8 mouse cellular contexts compared by ENCODE assay signal in the genomic region with DNA sequence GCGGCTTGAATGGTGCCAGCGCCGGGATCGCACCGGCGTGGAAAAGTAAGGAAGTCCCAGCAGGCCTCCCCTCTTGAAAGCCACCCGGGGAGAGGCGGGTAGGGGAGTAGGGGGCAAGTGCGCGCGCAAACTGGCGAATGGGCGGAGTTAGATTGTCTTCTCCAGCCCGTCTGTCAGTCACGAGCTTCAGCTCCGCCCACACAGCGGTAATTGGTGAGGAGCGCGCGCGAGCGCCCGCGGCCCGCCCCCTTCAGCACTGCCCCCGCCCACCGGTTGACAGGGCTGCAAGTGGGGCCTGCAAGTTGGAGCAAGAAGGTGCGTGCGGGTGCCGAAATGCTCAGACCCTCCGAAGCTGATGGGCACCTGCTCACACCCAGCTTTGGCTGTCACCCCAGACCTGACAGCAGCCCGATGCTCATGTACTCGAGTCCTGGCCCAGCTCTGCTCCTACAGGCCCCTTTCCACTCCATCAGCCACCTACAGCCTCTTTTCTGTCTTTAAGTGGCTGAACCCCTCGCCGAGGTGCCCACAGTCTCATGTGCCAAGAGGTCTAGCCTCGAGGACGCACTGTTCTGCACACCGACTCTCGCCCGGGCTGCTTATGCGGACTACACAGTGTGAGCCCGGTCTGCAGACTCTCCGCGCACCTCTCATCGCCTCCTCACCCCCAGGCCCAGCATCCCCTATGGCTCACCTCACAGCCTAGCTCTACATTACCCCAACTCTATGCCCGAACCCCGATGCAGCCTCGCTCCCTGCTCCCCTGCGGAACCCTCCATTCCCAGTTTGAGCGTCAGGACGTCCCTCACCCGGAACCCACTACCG. TPM values are rescaled to one million over a fixed set of nuclear protein-coding genes. Genes with fewer than 3 reads are reported as not detected.
DNase-seq lines count a peak whose midpoint lies in the region; ATAC-seq and TF ChIP-seq lines count a peak whose summit lies in the region.

No protein-coding gene starts in this region.

- 0 out of 2 replicates have a peak, but pooled peaks cover 4% of the 10 kb centered on the region for H3K27me3 ChIP-seq in ES-Bruce4 (ENCODE audit: control insufficient read depth, insufficient read depth, low read length, poor library complexity, severe bottlenecking)
- peaks cover 7% of the 10 kb centered on the region; the same call in 1 of the 2 replicates for H3K27me3 ChIP-seq in forebrain, embryonic 12.5 days
- H3K27me3 ChIP-seq in heart, postnatal 0 days (ENCODE audit: control insufficient read depth, insufficient read depth, low read length): no peaks in the 10 kb centered on the region
- no peaks in the 10 kb centered on the region for H3K27me3 ChIP-seq in liver, embryonic 15.5 days
- no peaks in the 10 kb centered on the region for H3K27me3 ChIP-seq in neural tube, embryonic 11.5 days (ENCODE audit: control insufficient read depth, insufficient read depth, low read length)
- H3K27me3 ChIP-seq in stomach, embryonic 16.5 days (ENCODE audit: control insufficient read depth, insufficient read depth, low read length): no peaks in the 10 kb centered on the region

- no peaks in the 10 kb centered on the region for H3K9me3 ChIP-seq in ES-Bruce4 (replicated peaks; ENCODE audit: control insufficient read depth, insufficient read depth, low read length, poor library complexity, severe bottlenecking)
- no peaks in the 10 kb centered on the region for H3K9me3 ChIP-seq in forebrain, embryonic 12.5 days
- no peaks in the 10 kb centered on the region for H3K9me3 ChIP-seq in heart, postnatal 0 days (replicated peaks; ENCODE audit: control insufficient read depth, low read length)
- no peaks in the 10 kb centered on the region for H3K9me3 ChIP-seq in liver, embryonic 15.5 days (replicated peaks)
- no peaks in the 10 kb centered on the region for H3K9me3 ChIP-seq in neural tube, embryonic 11.5 days (ENCODE audit: control insufficient read depth, low read length)
- H3K9me3 ChIP-seq in stomach, embryonic 16.5 days (replicated peaks; ENCODE audit: control insufficient read depth, low read length): no peaks in the 10 kb centered on the region

- H3K27ac ChIP-seq in ES-Bruce4 (ENCODE audit: insufficient read depth, low read length): no peak overlapping the region
- peak overlapping the region; percentile 79 for H3K27ac ChIP-seq in forebrain, embryonic 12.5 days
- peak overlapping the region; percentile 68 for H3K27ac ChIP-seq in heart, postnatal 0 days (ENCODE audit: low read depth)
- peak overlapping the region; percentile 89 for H3K27ac ChIP-seq in liver, embryonic 15.5 days (replicated peaks)
- peak overlapping the region; percentile 44; the same call in 1 of the 2 replicates for H3K27ac ChIP-seq in neural tube, embryonic 11.5 days (ENCODE audit: low read depth, low read length)
- H3K27ac ChIP-seq in stomach, embryonic 16.5 days (ENCODE audit: low read length): peak overlapping the region; percentile 92

- no peaks in the 10 kb centered on the region for H3K36me3 ChIP-seq in ES-Bruce4 (ENCODE audit: control insufficient read depth, insufficient read depth, low read length, poor library complexity, severe bottlenecking)
- no peaks in the 10 kb centered on the region for H3K36me3 ChIP-seq in forebrain, embryonic 12.5 days (replicated peaks)
- H3K36me3 ChIP-seq in heart, postnatal 0 days (replicated peaks; ENCODE audit: control insufficient read depth, insufficient read depth, low read length): no peaks in the 10 kb centered on the region
- no peaks in the 10 kb centered on the region for H3K36me3 ChIP-seq in liver, embryonic 15.5 days (replicated peaks)
- no peaks in the 10 kb centered on the region for H3K36me3 ChIP-seq in neural tube, embryonic 11.5 days (ENCODE audit: control insufficient read depth, insufficient read depth, low read length)
- no peaks in the 10 kb centered on the region for H3K36me3 ChIP-seq in stomach, embryonic 16.5 days (ENCODE audit: control insufficient read depth, insufficient read depth, low read length)

- peak; percentile 94 for DNase-seq in c-Kit-positive CD71-positive TER-119-positive erythroid progenitor cells, embryonic 14.5 days (ENCODE audit: low spot score)
- peak; percentile 95 for DNase-seq in heart, postnatal 0 days (ENCODE audit: low spot score)
- DNase-seq in kidney, postnatal 36 days: peak; percentile 98 to 99
- DNase-seq in neural tube, embryonic 11.5 days (ENCODE audit: low spot score): peak; percentile 94

- H3K4me1 ChIP-seq in ES-Bruce4 (ENCODE audit: control insufficient read depth, insufficient read depth, low read length): no peaks in the 10 kb centered on the region
- peaks cover 42% of the 10 kb centered on the region for H3K4me1 ChIP-seq in forebrain, embryonic 12.5 days
- peaks cover 7% of the 10 kb centered on the region; the same call in 1 of the 2 replicates for H3K4me1 ChIP-seq in heart, postnatal 0 days (ENCODE audit: control insufficient read depth, insufficient read depth)
- H3K4me1 ChIP-seq in liver, embryonic 15.5 days (replicated peaks): peaks cover 60% of the 10 kb centered on the region
- peaks cover 22% of the 10 kb centered on the region for H3K4me1 ChIP-seq in neural tube, embryonic 11.5 days (ENCODE audit: control insufficient read depth, insufficient read depth, low read length)
- H3K4me1 ChIP-seq in stomach, embryonic 16.5 days (ENCODE audit: control insufficient read depth, insufficient read depth, low read length): peaks cover 35% of the 10 kb centered on the region

- no peak for TF ChIP-seq POLR2A in ES-Bruce4 (IDR thresholded peaks at IDR 0.05; ENCODE audit: insufficient read depth, low read length)

- peak; percentile 88 for ATAC-seq in forebrain, embryonic 12.5 days (ENCODE audit: low FRiP score)
- peak; percentile 90 for ATAC-seq in heart, postnatal 0 days (ENCODE audit: insufficient read depth, low read depth)
- ATAC-seq in liver, embryonic 15.5 days (ENCODE audit: insufficient read depth): peak; percentile 81
- ATAC-seq in neural tube, embryonic 11.5 days (ENCODE audit: insufficient read depth, low FRiP score, low TSS enrichment): peak; percentile 86
- ATAC-seq in stomach, embryonic 16.5 days (ENCODE audit: insufficient read depth, low FRiP score): peak; percentile 89

- H3K4me3 ChIP-seq in ES-Bruce4 (ENCODE audit: low read depth, low read length): peak overlapping the region; percentile 82
- peak overlapping the region; percentile 69 for H3K4me3 ChIP-seq in forebrain, embryonic 12.5 days (replicated peaks)
- peak overlapping the region; percentile 81 for H3K4me3 ChIP-seq in heart, postnatal 0 days (ENCODE audit: low read depth, low read length)
- H3K4me3 ChIP-seq in liver, embryonic 15.5 days (replicated peaks): peak overlapping the region; percentile 79
- peak overlapping the region; percentile 74 for H3K4me3 ChIP-seq in neural tube, embryonic 11.5 days (ENCODE audit: low read depth, low read length)
- H3K4me3 ChIP-seq in stomach, embryonic 16.5 days (replicated peaks; ENCODE audit: low read length): peak overlapping the region; percentile 90

- no peak for TF ChIP-seq CTCF in ES-Bruce4 (IDR thresholded peaks at IDR 0.05; ENCODE audit: low read depth, low read length)
- no peak for TF ChIP-seq CTCF in heart, postnatal 0 days (IDR thresholded peaks at IDR 0.05; ENCODE audit: low read depth)

- H3K9ac ChIP-seq in ES-Bruce4 (ENCODE audit: low read depth, poor library complexity, severe bottlenecking): peak overlapping the region; percentile 82
- peak overlapping the region; percentile 87 for H3K9ac ChIP-seq in forebrain, embryonic 12.5 days
- H3K9ac ChIP-seq in heart, postnatal 0 days (replicated peaks; ENCODE audit: low read depth, low read length): peak overlapping the region; percentile 68
- peak overlapping the region; percentile 84 for H3K9ac ChIP-seq in liver, embryonic 15.5 days
- peak overlapping the region; percentile 80 for H3K9ac ChIP-seq in neural tube, embryonic 11.5 days (ENCODE audit: low read length)
- peak overlapping the region; percentile 92 for H3K9ac ChIP-seq in stomach, embryonic 16.5 days (ENCODE audit: low read length)

- peak overlapping the region; percentile 97 for H3K4me2 ChIP-seq in forebrain, embryonic 12.5 days
- peak overlapping the region; percentile 93 for H3K4me2 ChIP-seq in heart, postnatal 0 days (ENCODE audit: low read depth, low read length)
- peak overlapping the region; percentile 91 for H3K4me2 ChIP-seq in liver, embryonic 15.5 days
- peak overlapping the region; percentile 98 for H3K4me2 ChIP-seq in neural tube, embryonic 11.5 days (ENCODE audit: low read depth)
- H3K4me2 ChIP-seq in stomach, embryonic 16.5 days (ENCODE audit: low read depth, low read length): peak overlapping the region; percentile 98

- TF ChIP-seq EP300 in ES-Bruce4 (IDR thresholded peaks at IDR 0.05; ENCODE audit: insufficient read depth, low read depth, low read length): 0 out of 2 replicates have a peak, but pooled peaks have one; percentile 1
- TF ChIP-seq EP300 in heart, postnatal 0 days (IDR thresholded peaks at IDR 0.05; ENCODE audit: low read depth): no peak

- under 1% methylated on average over 52 of the region's 53 CpGs for WGBS in forebrain, embryonic 12.5 days
- under 1% methylated on average over 52 of the region's 53 CpGs for WGBS in heart, postnatal 0 days
- WGBS in liver, embryonic 15.5 days (ENCODE audit: insufficient replicate concordance): under 1% methylated on average over 53 of the region's 53 CpGs
- under 1% methylated on average over 44 of the region's 53 CpGs for WGBS in neural tube, embryonic 11.5 days
- WGBS in stomach, embryonic 16.5 days: under 1% methylated on average over 53 of the region's 53 CpGs

RNA-seq across cellular contexts. Expression of gene Ctdspl, which starts 0.8 kb away (rescaled TPM):
- 20.2 and 20.5 TPM in 2 replicates for polyA plus RNA-seq in ES-Bruce4 (2011; ENCODE audit: insufficient read depth, insufficient read length, low read depth, missing spikeins)
- 9.0 and 9.6 TPM in 2 replicates for polyA plus RNA-seq in forebrain, embryonic 12.5 days (2016; fragmentation: Nextera tagmentation; extraction: Ambion mirVana)
- total RNA-seq in heart, postnatal 0 days (2014; rRNA removed; ENCODE audit: low replicate concordance): 12.6 and 33.7 TPM in 2 replicates
- 4.3 TPM in 2 replicates for polyA plus RNA-seq in heart, postnatal 0 days (2015; fragmentation: Nextera tagmentation; extraction: Ambion mirVana)
- polyA plus RNA-seq in liver, embryonic 15.5 days (2015; fragmentation: Nextera tagmentation; extraction: Ambion mirVana): 2.5 and 2.9 TPM in 2 replicates
- 8.0 and 8.6 TPM in 2 replicates for polyA plus RNA-seq in neural tube, embryonic 11.5 days (2014; fragmentation: Nextera tagmentation; extraction: Ambion mirVana)
- polyA plus RNA-seq in stomach, embryonic 16.5 days (2015; fragmentation: Nextera tagmentation; extraction: Ambion mirVana): 17.4 and 17.6 TPM in 2 replicates
